Mouse (Mus musculus) lung, adult 18-20 months (tissue): ENCODE results near the gene Sox10.

Experiments
- DNase-seq, 2 experiments: peaks; one replicate each; pipeline ENCODE4 v3.0.0; 2022; ENCODE audit warnings: mixed read lengths in 2 of 2

Sox10 gene

DNA sequence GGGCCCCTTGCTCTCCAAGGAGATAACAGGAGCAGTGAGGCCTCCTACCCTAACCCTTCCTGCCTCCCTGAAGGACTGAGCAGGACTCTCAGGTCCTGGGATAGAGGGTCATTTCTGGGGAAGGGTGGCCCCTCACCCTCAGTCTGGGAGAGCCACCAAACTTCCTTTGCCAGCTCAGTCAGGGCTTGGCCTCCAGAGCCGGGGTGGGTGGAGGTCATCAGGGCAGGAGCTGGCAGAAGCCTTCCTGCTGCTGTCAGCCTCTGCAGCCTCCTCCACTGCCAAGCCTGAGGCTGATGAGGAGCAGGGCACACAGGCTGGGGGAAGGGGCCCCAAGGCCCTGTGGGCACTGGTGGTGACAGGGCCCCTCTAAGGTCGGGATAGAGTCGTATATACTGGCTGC is 9.5 kb downstream of the Sox10 start:
- DNase-seq, result no peak

DNA sequence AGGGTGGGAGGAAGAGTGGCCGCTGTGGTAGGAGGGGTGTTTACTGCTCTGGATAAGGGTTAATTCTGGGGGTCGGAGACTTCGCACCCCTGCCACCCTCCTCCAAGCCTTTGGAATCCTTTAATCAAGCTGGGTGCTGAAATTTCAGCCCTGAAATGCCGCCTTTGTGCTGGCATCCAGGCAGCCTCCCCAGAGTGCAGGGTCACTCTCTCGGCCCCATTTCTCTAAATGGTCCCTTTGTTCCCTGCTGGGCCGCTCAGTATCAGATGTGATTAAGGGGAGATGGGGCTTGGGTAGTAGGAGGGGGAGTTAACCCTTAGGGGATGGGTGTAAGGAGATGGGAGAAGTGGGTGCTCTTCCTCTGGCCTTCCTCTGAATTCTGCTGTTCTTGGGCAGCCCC is 12.3 kb downstream of the Sox10 start:
- no peak for DNase-seq

DNA sequence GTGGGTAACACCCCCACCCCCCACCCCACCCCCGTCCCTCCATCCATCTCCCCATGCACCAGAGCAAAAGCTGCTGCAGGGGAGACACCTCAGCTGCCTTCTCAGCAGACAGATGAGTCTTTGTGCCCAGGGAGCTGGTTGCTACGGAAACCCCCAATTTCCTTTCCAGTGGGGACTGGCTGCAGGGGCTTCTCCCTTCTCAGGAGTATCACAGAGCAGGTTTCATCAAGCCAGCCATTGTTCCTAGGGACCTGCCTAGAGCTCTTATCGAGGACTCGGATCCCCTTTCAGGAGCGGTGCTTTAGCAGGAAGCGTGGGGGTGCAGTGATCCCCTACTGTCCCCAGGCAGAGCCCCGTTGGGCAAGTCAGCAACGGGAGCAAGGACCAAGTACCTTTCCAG is 13.2 kb downstream of the Sox10 start:
- no peak for DNase-seq

DNA sequence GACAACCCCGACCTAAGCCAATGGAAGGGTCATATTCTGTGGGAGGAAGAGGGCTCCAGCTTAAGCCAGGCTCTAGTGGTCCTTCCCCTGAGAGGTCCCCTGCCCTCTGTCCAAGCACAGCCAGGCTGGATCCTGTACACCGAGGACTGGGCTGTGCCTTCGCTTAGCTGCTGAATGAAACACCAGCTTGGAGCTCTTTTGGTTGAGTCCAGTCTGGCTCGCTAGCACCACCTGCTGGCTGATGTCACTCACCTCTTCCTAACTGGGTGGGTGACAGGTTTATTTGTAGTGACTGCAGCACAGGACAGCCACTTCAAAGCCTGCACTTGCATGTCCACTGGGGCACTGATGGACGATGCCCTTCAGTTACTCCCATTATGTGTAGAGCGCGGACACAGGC is 16.5 kb downstream of the Sox10 start:
- peak; percentile 77 to 84 for DNase-seq

DNA sequence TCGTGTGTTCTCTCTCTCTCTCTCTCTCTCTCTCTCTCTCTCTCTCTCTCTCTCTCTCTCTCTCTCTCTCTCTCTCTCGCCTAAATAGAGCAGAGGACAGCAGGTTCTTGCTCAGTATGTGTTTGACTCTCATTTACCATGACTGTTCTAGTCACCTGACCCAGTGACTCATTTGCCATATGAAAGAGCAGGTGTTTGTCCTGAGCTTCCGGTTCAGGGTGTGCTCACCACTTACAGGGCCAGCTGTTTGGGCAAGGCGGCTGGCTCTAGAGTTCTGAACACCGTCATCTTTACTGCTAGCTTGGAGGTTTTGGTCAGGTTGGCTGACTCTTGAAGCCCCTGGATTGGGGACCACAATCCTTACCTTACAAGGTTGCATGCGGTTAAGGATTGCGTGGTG is 19.5 kb downstream of the Sox10 start:
- no peak for DNase-seq

DNA sequence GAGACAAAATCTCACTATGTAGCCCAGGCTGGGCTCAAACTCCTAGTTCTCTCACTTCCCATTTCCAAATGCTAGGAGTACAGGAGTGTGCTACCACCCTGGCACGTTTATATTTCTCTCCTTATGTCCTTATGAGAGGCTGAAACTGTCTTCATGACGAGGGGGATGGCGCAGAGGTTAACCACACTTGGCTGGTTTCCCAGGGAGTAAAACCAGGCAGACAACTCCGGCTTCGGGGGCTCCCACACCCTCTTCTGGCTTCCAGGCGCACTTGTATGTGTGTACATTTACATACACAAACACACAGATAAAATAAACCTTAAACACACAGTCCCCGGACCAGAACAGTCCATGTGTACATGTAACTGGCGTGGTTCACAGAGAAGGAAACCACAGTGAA is 21.0 kb downstream of the Sox10 start:
- no peak for DNase-seq

DNA sequence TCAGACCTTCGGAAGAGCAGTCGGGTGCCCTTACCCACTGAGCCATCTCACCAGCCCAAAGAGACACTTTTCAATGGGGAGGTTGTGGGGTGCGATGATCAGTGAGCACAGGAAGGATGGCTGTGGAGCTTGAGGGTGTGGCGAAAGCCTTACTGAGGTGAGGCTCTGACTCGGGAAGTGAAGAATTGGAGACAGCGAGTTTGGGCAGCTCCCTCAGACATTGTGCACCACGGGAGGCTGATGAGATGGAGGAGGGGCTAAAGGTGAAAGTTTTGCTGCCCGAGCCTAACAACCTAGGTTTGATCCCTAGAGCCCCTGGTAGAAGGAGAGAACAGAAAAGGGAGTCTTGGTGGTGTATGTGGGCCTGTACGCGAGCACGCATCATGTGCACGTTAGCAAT is 21.7 kb downstream of the Sox10 start:
- DNase-seq, result no peak

DNA sequence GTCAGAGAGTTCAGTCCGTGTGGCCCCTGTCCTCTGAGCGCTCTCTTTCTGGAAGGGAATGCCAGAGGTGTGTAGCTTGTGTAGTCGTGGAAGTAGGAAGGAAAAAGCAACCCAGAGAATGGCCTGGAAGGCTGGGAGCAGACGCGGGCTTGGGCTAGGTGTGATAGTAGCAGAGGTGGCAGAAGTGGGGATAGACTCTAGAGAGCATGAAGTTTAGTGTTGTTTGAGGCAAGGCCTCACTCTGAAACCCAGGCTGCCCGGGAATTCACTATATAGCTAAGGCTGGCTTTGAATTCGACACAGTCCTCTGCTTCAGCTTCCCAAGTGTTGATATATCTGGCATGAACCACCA is 23.5 kb downstream of the Sox10 start:
- DNase-seq, result no peak

DNA sequence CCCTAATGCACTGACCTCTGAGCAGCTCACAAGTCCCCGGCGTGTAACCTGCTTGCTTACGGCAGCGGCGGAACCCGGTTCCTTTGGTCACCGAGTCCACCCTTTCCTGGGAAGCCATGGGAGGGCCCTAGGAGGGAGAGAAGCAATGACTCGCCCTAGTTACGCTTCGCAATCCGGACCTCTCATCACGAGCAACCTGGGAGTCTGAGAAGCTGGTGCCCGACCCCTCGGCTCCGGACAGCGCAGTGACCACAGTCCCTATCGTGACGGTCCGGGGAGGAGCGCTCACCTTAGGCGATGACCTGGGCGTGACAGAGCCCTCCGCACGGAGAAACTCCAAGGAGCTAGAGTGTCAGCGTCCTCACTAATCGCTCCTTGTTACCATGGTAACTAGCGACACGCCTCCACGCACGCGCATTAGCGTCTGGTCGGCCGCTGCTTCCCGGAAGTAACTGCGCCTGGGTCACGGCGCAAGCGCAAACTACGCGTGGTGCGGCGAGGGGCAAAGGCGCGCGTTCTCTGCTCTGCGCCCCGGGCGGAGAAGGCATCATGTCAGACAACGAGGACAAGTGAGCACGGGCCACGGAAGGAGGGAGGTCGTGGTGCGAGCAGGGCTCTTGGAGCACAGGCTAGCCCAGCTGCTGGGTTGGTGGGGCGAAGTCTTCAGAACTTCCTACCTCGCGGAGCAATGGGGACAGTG is 24.0 kb downstream of the Sox10 start, which contains the start of the genes Polr2f and 1700088E04Rik:
Gene Polr2f (plus strand): TSS at position 144 of the 700 bp plus-strand sequence.
Gene 1700088E04Rik (minus strand): TSS at position 388 of the 700 bp plus-strand sequence.
- DNase-seq, result peak; percentile 94 to 96

DNA sequence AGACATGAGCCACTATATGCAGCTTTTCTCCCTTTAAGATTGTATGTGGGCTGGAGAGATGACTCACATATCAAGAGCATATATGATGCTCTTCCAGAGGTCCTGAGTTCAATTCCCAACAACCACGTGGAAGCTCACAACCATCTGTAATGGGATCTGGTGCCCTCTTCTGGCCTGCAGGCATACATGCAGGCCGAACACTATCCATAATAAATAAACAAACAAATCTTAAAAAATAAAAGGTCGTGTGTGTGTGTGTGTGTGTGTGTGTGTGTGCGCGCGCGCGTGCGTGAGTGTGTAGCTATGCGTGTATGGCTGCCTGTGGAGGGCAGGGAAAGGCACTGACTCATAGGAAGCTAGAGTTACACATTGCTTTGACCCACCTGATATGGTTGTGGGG is 25.4 kb downstream of the Sox10 start:
- no peak for DNase-seq

DNA sequence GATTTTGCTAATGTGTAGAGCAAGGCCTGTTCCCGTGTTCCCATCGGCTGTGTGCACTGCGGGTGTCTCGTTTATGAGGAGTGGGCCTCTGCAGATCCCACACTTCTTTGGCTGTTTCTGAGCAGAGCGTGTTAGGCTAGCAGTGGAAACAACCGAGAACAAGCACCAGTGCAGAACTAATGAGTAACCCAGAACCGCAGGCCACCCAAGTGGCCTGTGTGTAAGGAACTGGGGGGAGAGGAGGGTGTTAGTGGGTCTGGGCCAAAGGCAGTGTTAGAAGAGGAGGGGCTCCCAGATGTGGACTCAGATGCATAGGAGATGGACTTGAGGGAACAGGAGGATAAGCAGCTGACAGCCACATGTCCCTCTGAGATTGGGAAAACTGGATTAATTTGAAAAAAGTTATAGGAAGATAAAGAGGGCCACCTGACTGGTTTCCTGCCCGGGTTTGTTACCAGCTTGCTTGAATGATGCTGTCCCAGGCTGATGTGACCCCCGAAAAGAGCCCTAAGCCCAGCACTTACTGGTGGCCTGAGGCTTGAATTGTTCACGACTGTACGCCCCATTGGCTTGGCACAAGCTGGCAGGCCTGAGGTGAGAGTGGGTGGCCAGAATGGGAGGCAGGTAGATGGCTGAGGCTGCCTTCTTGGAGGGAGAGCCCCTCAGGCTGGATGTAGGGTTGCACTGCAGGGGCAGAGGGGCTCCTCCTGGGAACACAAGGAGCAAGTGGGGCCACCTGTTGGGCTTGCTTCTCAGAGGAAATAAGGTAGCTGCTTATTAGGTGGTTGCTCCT is 29.1 kb downstream of the Sox10 start:
- DNase-seq, result no peak

DNA sequence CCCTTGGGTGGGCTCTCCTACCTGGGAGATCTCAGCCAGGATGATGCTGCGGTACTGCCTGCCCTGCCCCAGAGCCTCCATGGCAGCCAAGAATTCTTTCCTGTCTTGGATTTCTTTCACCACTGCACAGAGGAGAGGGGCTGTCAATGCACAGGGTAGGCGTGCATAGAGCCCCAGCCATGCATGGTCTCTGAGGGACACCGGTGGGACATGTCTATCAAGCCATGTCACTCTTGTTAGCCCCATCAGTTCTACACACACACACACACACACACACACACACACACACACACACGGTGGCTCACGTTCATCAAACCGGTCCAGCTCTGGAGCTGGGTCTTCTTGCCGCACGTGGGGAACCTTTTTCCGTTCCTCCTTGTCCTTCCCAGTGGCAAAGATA is 29.7 kb downstream of the Sox10 start:
- no peak for DNase-seq

DNA sequence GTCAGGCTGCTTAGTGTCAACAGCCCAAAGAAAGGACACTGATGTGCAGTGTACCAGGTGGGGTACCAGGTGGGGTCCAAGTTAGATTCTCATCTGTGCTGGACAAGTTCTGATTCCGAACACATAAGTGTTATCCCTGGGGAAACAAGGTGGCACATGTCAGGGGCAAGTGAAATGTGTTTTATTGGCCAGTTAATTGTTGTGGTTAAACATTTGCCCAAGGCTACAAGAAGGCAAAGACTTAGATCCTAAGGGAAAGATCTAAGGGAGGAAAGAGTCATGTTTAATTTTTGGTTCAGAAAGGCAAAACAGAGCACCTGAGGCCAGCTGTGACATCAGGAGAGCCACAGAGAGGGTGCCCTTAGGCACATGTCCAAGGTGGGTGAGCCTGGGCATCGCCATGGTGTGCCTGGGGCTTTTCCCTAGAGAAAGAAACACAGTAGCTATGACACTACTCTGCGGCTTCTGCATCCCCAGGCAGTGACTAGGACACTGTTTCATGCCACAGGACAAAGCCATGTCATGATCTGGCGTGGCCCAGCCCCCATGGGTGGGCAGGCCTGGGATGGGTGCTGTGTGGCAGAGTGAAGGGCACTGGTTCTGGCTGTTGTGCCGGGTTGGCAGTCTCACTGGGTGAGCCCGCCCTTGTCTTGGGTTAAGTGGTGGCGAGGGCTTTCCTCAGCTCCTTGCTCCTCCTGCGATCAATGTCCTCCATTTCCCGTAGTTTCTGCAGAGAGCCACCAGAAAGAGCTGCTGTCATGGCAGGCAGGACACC is 30.4 kb downstream of the Sox10 start:
- DNase-seq, result no peak

DNA sequence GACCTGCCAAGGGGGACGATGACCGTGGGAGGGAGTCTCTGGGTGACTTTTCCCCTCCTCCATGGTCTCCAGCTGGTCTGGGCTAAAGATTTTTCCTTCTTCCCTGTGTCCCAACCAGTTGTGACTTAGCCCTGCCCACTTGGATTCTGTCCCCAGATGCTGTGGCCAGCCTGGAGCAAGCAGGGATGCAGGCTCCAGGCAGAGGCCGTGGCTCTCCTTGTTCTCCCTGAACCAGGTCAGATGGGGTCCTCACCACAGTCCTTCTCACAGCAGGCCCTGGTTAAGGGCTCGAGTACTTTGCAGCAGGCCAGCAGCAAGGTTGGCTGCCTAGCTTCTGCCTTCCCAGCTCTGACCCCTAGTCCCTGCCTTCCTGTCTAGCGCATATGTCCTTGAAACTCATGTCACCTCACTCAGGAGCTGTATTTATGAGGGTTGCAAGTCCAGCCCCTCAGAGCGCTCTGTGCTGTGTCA is 31.8 kb downstream of the Sox10 start:
- no peak for DNase-seq

DNA sequence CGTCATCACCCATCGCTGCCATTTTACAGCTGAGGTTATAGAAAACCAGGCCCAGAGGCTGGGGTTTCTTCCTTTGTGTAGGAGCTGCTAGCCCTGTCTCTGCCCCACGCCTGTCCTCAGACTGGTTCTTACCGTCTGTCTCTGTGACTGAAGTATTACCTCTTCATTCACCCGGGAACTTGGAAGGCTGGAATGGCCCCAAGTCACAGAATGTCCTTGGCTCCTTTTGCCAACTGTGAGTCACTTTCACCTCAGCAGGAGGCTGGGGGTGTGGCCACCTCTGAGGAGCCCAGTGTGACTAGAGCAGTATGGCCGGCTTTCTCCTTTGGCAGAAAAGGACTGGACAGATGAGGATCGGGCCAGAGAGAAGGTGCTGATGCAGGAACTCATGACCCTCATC is 33.6 kb downstream of the Sox10 start:
- peak; percentile 92 to 95 for DNase-seq

DNA sequence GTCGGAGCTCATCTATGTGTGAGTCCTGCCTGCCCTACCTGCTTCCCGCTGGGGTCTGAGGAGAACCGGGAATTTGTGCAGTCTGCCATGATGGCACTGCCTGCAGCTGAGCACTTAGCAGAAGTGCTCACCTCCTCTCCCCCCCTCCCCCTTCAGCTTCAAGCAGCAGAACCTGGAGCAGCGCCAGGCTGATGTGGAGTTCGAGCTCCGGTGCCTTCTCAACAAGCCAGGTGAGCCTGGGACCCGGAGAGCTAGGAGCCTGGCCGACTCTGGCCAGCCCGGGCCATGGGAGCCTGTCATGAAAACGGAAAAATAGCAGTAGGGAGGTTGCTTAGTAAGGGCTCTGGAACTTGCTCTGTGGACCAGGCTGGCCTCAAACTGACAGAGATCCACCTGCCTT is 34.3 kb downstream of the Sox10 start:
- DNase-seq, result peak; percentile 77 to 84

DNA sequence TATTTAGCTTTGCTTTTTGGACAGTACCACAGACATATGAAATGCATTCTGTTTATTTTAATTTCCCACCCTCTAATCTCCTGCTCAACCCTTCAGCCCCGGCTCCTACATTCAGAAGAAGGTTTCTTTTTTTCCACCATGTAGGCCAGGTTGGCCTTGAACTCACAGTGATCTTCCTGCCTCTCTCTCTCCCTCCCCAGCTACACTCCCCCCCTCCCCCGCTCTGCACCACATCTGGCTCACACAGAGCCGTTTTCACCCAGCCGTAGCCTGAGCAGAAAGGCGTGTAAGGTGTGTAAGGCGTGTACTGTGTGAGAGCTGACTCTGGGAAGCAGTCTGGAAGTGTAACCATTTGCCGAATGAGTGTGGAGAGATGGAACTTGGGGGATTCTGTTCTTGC is 35.7 kb downstream of the Sox10 start:
- DNase-seq, result no peak

DNA sequence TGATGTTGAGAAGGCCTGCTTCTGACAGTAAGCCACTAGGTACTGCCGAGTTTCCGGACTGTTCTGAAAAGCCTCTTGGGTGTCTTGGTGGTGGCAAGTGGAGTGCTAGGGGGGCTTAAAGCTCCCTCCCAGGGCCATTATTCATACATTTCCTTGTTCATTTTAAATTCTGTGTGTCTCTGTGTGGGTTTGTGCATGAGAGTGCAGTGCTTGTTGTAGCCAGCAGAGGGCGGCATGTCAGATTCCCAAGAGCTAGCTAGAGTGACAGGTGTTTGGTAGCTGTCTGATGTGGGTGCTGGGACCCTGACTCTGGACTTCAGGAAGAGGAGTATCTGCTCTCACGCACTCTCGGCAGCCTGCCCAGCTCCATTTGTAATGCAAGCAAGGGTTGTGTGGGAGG is 36.8 kb downstream of the Sox10 start:
- DNase-seq, result no peak

DNA sequence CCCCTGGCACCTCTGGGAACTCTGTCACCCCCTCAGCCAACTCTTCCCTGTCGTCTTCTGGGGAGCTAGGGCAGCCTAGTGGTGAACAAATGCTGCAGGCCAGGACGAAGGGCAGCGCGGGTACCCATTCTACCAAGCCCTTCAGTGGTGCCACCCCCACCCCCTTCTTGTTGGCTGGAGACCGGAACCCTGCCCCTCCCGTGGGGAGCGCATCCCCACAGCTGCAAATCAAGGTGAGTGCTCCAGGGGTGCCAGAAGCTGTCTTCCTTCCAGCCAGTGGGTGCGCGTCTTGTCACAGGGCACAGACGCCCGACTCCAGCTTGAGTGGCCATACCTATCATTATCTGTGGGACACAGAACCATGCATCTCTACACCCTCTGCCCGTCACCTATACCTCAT is 37.9 kb downstream of the Sox10 start:
- DNase-seq, result no peak

DNA sequence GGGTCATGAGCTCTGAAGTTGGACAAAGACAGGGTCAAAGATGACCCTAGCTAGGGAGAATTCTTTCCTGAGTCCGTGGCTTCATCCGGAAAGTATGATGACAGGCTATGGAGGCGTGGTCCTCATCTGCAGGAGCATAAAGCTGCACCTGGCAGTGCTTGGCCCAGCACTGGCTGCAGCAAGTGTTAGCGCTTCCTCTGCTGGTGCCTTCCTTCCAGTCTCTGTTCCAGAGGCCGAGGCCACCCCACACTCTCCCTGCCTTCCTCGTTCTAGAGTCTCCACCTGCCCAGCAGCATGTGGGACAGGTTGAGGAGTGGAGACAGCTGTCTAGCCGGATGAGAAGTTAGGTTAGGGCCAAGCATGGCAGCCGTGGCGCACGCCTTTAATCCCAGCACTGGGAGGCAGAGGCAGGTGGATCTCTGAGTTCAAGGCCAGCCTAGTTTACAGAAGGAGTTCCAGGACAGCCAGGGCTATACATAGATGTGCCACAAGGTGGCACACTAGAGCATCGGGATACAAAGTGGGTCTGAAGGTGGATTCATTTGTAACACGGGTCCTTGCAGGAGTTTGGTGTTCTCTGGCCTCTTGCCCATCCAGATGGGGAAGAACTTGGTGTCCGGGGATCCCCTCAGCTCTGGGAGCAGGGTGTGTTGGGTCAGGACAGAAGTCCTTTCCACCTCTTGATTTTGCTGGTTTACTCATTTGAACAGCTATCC is 38.7 kb downstream of the Sox10 start:
- peak; percentile 55 to 60 for DNase-seq

DNA sequence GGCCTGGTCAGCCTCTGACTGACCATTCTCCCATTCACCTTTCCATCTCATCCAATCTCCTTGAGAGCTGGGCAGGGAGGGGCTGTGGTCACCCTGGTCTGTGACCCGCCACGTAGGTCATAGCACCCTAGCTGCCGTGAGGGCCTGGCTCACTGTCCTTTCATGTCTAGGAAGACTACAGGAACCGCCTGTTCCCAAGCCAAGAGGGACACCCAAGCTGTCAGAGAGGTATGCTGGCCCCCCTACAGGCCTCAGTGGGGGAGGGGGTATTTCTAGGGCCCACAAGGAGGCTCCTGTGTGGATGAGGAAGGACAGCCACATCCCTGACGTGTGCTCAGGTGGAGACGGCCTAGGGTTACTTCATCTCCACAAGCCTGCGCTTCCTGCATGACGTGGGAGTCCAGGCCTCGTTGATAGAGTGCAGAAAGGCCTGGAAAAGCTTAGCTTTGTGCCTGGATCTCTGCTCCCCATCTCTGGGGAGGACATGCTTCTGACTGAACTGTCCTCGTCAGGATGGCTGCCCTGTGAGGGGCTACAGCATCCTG is 40.6 kb downstream of the Sox10 start:
- no peak for DNase-seq

DNA sequence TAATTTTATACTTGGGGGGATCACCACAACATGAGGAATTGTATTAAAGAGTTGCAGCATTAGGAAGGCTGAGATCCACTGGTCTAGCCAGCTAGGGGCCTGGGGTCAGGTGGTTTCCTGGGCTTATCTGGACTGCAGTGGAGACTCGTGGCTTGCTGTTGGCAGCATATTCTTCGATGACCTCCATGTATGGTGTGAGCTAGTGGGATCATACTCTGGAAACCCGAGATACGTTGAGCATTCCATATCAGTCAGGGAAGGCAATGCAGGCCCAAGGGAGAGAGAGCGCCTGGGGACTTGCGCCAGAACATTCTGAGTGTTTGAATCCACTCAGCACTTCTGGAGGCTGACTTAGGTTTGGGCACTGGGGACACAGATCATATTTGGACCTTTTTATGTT is 41.3 kb downstream of the Sox10 start:
- DNase-seq, result no peak

DNA sequence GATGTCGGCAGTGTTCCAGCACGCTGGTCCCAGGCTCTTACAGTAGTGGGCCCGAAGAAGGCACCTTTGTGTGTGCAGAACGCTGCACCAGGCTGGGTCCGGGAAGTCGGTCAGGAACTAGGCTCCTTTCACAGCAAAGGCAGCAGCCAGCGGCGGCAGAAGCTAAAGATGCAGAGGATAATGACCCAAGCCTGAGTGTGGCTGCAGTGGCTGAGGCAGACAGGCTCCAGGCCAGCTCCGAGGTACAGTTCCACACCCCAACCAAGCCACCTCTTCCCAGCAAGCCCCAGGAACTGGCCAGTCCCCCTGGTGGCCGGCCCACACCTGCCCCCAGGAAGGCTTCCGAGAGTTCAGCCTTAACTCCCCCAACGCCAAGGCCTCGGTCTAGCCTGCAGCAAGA is 42.5 kb downstream of the Sox10 start:
- no peak for DNase-seq
